Mouse (Mus musculus): Measurements from ENCODE around the gene Olfr384.

The Olfr384 gene

GRCm38 (mm10) chr11:73598294-73598693 lies at the start of gene Olfr384:
Olfr384 (plus strand) TSS chr11:73598594.
- no peak for DNase-seq (ENCODE audit: low spot score)

GRCm38 (mm10) chr11:73579871-73580270 lies 18.5 kb upstream of the Olfr384 start:
- DNase-seq (ENCODE audit: low spot score), result no peak

- peak; percentile 7 for DNase-seq (ENCODE audit: low spot score)
These were observed 15.2 kb upstream of the Olfr384 start for GRCm38 (mm10) chr11:73583188-73583587.

GRCm38 (mm10) chr11:73592908-73593307 lies 5.5 kb upstream of the Olfr384 start, which contains the start of gene Olfr385:
Olfr385 (minus strand) TSS chr11:73593008.
- no peak for DNase-seq (ENCODE audit: low spot score)
